Mouse (Mus musculus) B cell, adult 67 days (primary cell): Measurements from ENCODE around the gene Pax7. TPM values are rescaled to one million over a fixed set of nuclear protein-coding genes. Genes with fewer than 3 reads are reported as not detected.

Experiments
- total RNA-seq, 2 experiments: library from RNA; stranded (reverse); gene quantifications; 4 replicates each; pipeline ENCODE4 v1.2.4; 2023

The Pax7 gene
- total RNA-seq, result under 1 TPM; 0.09 TPM

DNA sequence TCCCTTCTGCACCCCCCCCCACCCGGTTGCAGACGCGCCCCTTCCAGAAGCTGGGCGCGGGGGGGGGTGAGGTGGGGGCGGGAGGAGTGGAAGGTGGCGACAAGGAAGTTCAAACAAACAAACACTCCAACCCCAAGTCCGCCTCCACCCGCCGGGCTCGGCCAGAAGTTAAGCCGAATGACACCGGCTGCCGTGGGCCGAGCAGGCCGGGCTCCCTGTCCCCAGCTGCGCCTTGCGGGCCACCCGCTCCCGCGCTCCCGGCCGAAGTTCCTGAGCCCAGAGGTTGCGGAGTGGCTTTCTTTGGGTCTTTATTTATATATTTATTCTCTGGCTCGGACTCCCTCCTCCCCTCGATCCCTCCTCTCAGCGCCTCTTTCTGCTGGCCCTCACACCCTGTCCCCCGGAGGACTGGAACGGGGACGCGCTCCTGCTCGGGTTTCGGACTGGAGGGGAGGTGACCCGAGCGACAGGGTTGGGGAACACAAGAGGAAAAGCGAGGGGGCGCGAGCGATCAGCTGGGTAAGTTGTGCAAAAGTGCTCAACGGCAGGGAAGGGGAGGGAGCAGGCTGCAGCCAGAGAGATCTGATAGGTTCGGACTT is at the start of gene Pax7:
Gene Pax7 (minus strand): TSS at position 493 of the 599 bp plus-strand sequence.

Other genes with a start within 250 kb of the Pax7 start
- gene Gm21969, start 230.3 kb downstream of the Pax7 start, total RNA-seq, result not detected
- 10 to 100 TPM; 15.8 to 17.7 TPM for gene Aldh4a1, start 210.7 kb downstream of the Pax7 start, total RNA-seq
- gene Tas1r2, start 180.0 kb downstream of the Pax7 start, total RNA-seq, result not detected
- not detected for gene Klhdc7a, start 134.5 kb upstream of the Pax7 start, total RNA-seq